Mouse (Mus musculus): Measurements from ENCODE around the gene Heg1. TPM values are rescaled to one million over a fixed set of nuclear protein-coding genes. Genes with fewer than 3 reads are reported as not detected.

Heg1 gene
- polyA plus RNA-seq, 1 experiment from 2014 or later: 4.6 TPM

GRCm38 (mm10) chr16:33765477-33765876, 81.3 kb downstream of the Heg1 start:
- Histone ChIP-seq H3K9ac (ENCODE audit: low read depth, low read length) (no peak overlapping the region), H3K27me3 (ENCODE audit: control insufficient read depth, insufficient read depth, low read depth, low read length) (no peaks in the 10 kb centered on the region), H3K36me3 (ENCODE audit: control insufficient read depth, insufficient read depth) (no peaks in the 10 kb centered on the region), H3K4me1 (ENCODE audit: control insufficient read depth, low read depth, low read length) (peaks cover 6% of the 10 kb centered on the region; the same call in 1 of the 2 replicates), H3K9me3 (replicated peaks; ENCODE audit: control insufficient read depth, low read length) (no peaks in the 10 kb centered on the region), H3K4me2 (ENCODE audit: low read depth, low read length) (no peak overlapping the region), H3K27ac (ENCODE audit: low read length) (no peak overlapping the region), H3K4me3 (ENCODE audit: low read depth, low read length) (no peak overlapping the region)
- no peak for ATAC-seq (ENCODE audit: low read depth)
- WGBS (ENCODE audit: insufficient replicate concordance): 57% methylated on average over 2 of the region's 2 CpGs

GRCm38 (mm10) chr16:33766309-33766708, 82.1 kb downstream of the Heg1 start:
- H3K4me3 ChIP-seq (ENCODE audit: low read depth, low read length): no peak overlapping the region
- 58% methylated on average over 12 of the region's 12 CpGs for WGBS (ENCODE audit: insufficient replicate concordance)
- no peaks in the 10 kb centered on the region for H3K36me3 ChIP-seq (ENCODE audit: control insufficient read depth, insufficient read depth)
- no peaks in the 10 kb centered on the region for H3K27me3 ChIP-seq (ENCODE audit: control insufficient read depth, insufficient read depth, low read depth, low read length)
- no peak overlapping the region for H3K4me2 ChIP-seq (ENCODE audit: low read depth, low read length)
- H3K9me3 ChIP-seq (replicated peaks; ENCODE audit: control insufficient read depth, low read length): no peaks in the 10 kb centered on the region
- ATAC-seq (ENCODE audit: low read depth): no peak
- H3K27ac ChIP-seq (ENCODE audit: low read length): no peak overlapping the region
- no peak overlapping the region for H3K9ac ChIP-seq (ENCODE audit: low read depth, low read length)
- peaks cover 6% of the 10 kb centered on the region; the same call in 1 of the 2 replicates for H3K4me1 ChIP-seq (ENCODE audit: control insufficient read depth, low read depth, low read length)

- Histone ChIP-seq H3K27me3 (ENCODE audit: control insufficient read depth, insufficient read depth, low read depth, low read length) (no peaks in the 10 kb centered on the region), H3K36me3 (ENCODE audit: control insufficient read depth, insufficient read depth) (no peaks in the 10 kb centered on the region), H3K9ac (ENCODE audit: low read depth, low read length) (no peak overlapping the region), H3K4me3 (ENCODE audit: low read depth, low read length) (no peak overlapping the region), H3K4me2 (ENCODE audit: low read depth, low read length) (no peak overlapping the region), H3K27ac (ENCODE audit: low read length) (no peak overlapping the region), H3K9me3 (replicated peaks; ENCODE audit: control insufficient read depth, low read length) (no peaks in the 10 kb centered on the region), H3K4me1 (ENCODE audit: control insufficient read depth, low read depth, low read length) (peaks cover 3% of the 10 kb centered on the region; the same call in 1 of the 2 replicates)
- WGBS (ENCODE audit: insufficient replicate concordance): 68% methylated on average over 15 of the region's 15 CpGs
- ATAC-seq (ENCODE audit: low read depth): no peak
These were observed 82.6 kb downstream of the Heg1 start for GRCm38 (mm10) chr16:33766757-33767156.

- Histone ChIP-seq H3K27me3 (ENCODE audit: control insufficient read depth, insufficient read depth, low read depth, low read length) (no peaks in the 10 kb centered on the region), H3K9me3 (replicated peaks; ENCODE audit: control insufficient read depth, low read length) (no peaks in the 10 kb centered on the region), H3K4me3 (ENCODE audit: low read depth, low read length) (no peak overlapping the region), H3K4me1 (ENCODE audit: control insufficient read depth, low read depth, low read length) (peaks cover 7% of the 10 kb centered on the region; the same call in 1 of the 2 replicates), H3K9ac (ENCODE audit: low read depth, low read length) (no peak overlapping the region), H3K36me3 (ENCODE audit: control insufficient read depth, insufficient read depth) (no peaks in the 10 kb centered on the region), H3K4me2 (ENCODE audit: low read depth, low read length) (no peak overlapping the region), H3K27ac (ENCODE audit: low read length) (no peak overlapping the region)
- no peak for ATAC-seq (ENCODE audit: low read depth)
- 78% methylated on average over 3 of the region's 3 CpGs for WGBS (ENCODE audit: insufficient replicate concordance)
These were observed 84.5 kb downstream of the Heg1 start for GRCm38 (mm10) chr16:33768491-33769278.

- 19% methylated on average over 7 of the region's 7 CpGs for WGBS (ENCODE audit: insufficient replicate concordance)
- H3K36me3 ChIP-seq (ENCODE audit: control insufficient read depth, insufficient read depth): no peaks in the 10 kb centered on the region
- no peak overlapping the region for H3K27ac ChIP-seq (ENCODE audit: low read length)
- H3K4me2 ChIP-seq (ENCODE audit: low read depth, low read length): no peak overlapping the region
- H3K4me1 ChIP-seq (ENCODE audit: control insufficient read depth, low read depth, low read length): peaks cover 7% of the 10 kb centered on the region; the same call in 1 of the 2 replicates
- ATAC-seq (ENCODE audit: low read depth): no peak
- no peaks in the 10 kb centered on the region for H3K27me3 ChIP-seq (ENCODE audit: control insufficient read depth, insufficient read depth, low read depth, low read length)
- H3K9me3 ChIP-seq (replicated peaks; ENCODE audit: control insufficient read depth, low read length): no peaks in the 10 kb centered on the region
- no peak overlapping the region for H3K9ac ChIP-seq (ENCODE audit: low read depth, low read length)
- H3K4me3 ChIP-seq (ENCODE audit: low read depth, low read length): no peak overlapping the region
These were observed 85.7 kb downstream of the Heg1 start for GRCm38 (mm10) chr16:33769848-33770247.

GRCm38 (mm10) chr16:33770778-33771454, 86.7 kb downstream of the Heg1 start:
- no peak overlapping the region for H3K4me2 ChIP-seq (ENCODE audit: low read depth, low read length)
- no peaks in the 10 kb centered on the region for H3K9me3 ChIP-seq (replicated peaks; ENCODE audit: control insufficient read depth, low read length)
- no peak for ATAC-seq (ENCODE audit: low read depth)
- 67% methylated on average over 4 of the region's 4 CpGs for WGBS (ENCODE audit: insufficient replicate concordance)
- no peaks in the 10 kb centered on the region for H3K36me3 ChIP-seq (ENCODE audit: control insufficient read depth, insufficient read depth)
- no peaks in the 10 kb centered on the region for H3K27me3 ChIP-seq (ENCODE audit: control insufficient read depth, insufficient read depth, low read depth, low read length)
- H3K4me1 ChIP-seq (ENCODE audit: control insufficient read depth, low read depth, low read length): peaks cover 9% of the 10 kb centered on the region; the same call in 1 of the 2 replicates
- H3K4me3 ChIP-seq (ENCODE audit: low read depth, low read length): no peak overlapping the region
- H3K9ac ChIP-seq (ENCODE audit: low read depth, low read length): no peak overlapping the region
- no peak overlapping the region for H3K27ac ChIP-seq (ENCODE audit: low read length)

GRCm38 (mm10) chr16:33772809-33773208, 88.6 kb downstream of the Heg1 start:
- WGBS (ENCODE audit: insufficient replicate concordance): 26% methylated on average over 5 of the region's 5 CpGs
- Histone ChIP-seq H3K9ac (ENCODE audit: low read depth, low read length) (no peak overlapping the region), H3K27me3 (ENCODE audit: control insufficient read depth, insufficient read depth, low read depth, low read length) (no peaks in the 10 kb centered on the region), H3K9me3 (replicated peaks; ENCODE audit: control insufficient read depth, low read length) (no peaks in the 10 kb centered on the region), H3K27ac (ENCODE audit: low read length) (peak overlapping the region; percentile 61), H3K4me1 (ENCODE audit: control insufficient read depth, low read depth, low read length) (peaks cover 9% of the 10 kb centered on the region; the same call in 1 of the 2 replicates), H3K4me3 (ENCODE audit: low read depth, low read length) (no peak overlapping the region), H3K36me3 (ENCODE audit: control insufficient read depth, insufficient read depth) (no peaks in the 10 kb centered on the region), H3K4me2 (ENCODE audit: low read depth, low read length) (no peak overlapping the region)
- peak; percentile 91 for ATAC-seq (ENCODE audit: low read depth)

- Histone ChIP-seq H3K36me3 (ENCODE audit: control insufficient read depth, insufficient read depth) (no peaks in the 10 kb centered on the region), H3K9ac (ENCODE audit: low read depth, low read length) (no peak overlapping the region), H3K4me3 (ENCODE audit: low read depth, low read length) (no peak overlapping the region), H3K9me3 (replicated peaks; ENCODE audit: control insufficient read depth, low read length) (no peaks in the 10 kb centered on the region), H3K4me1 (ENCODE audit: control insufficient read depth, low read depth, low read length) (peaks cover 9% of the 10 kb centered on the region; the same call in 1 of the 2 replicates), H3K27ac (ENCODE audit: low read length) (no peak overlapping the region), H3K27me3 (ENCODE audit: control insufficient read depth, insufficient read depth, low read depth, low read length) (no peaks in the 10 kb centered on the region), H3K4me2 (ENCODE audit: low read depth, low read length) (no peak overlapping the region)
- 61% methylated on average over 3 of the region's 3 CpGs for WGBS (ENCODE audit: insufficient replicate concordance)
- peak; percentile 20; the same call in 1 of the 2 replicates for ATAC-seq (ENCODE audit: low read depth)
These were observed 90.8 kb downstream of the Heg1 start for GRCm38 (mm10) chr16:33774972-33775371.

Data from liver, embryonic 16.5 days (tissue).